Mouse (Mus musculus) lung, postnatal 0 days (tissue): ENCODE data around the gene Gna13. TPM values are rescaled to one million over a fixed set of nuclear protein-coding genes. Genes with fewer than 3 reads are reported as not detected.
A peak's percentile ranks its signal among the peaks of the same experiment; 100 is the strongest.

Experiments
- ATAC-seq: fragments of 200-750 bp; cut with Nextera tagmentation; 2 replicates; pipeline ENCODE4 v1.8.0; 2017; ENCODE audit warnings: moderate library complexity
- DNase-seq: peaks from one replicate; pipeline ENCODE4 v3.0.0-alpha.2; 2016; ENCODE audit warnings: low spot score
- H3K27ac ChIP-seq: fragments of 300-500 bp; sonication (generic); 2 replicates; pipeline ENCODE4 v1.5.1; 2014; ENCODE audit warnings: antibody characterized with exemption, mild to moderate bottlenecking, low read length, mixed read lengths
- H3K27me3 ChIP-seq: fragments of 300-500 bp; sonication (generic); replicated peaks from 2 replicates; pipeline ENCODE4 v1.6.1; 2014; ENCODE audit warnings: low read length, mixed read lengths; ENCODE audit not compliant: insufficient read depth
- H3K36me3 ChIP-seq: fragments of 300-500 bp; sonication (generic); 2 replicates; pipeline ENCODE4 v1.6.1; 2014; ENCODE audit warnings: low read length, mixed read lengths; ENCODE audit not compliant: insufficient read depth
- H3K4me1 ChIP-seq: fragments of 300-500 bp; sonication (generic); 2 replicates; pipeline ENCODE4 v1.6.1; 2014; ENCODE audit warnings: antibody characterized with exemption, low read depth, low read length, mixed read lengths; ENCODE audit not compliant: insufficient read depth
- H3K4me2 ChIP-seq: fragments of 300-500 bp; sonication (generic); replicated peaks from 2 replicates; pipeline ENCODE4 v1.6.1; 2014; ENCODE audit warnings: low read depth, mild to moderate bottlenecking, low read length, moderate library complexity, mixed read lengths
- H3K4me3 ChIP-seq: fragments of 300-500 bp; sonication (generic); 2 replicates; pipeline ENCODE4 v1.5.1; 2014; ENCODE audit warnings: low read depth, low read length
- H3K9ac ChIP-seq: fragments of 300-500 bp; sonication (generic); replicated peaks from 2 replicates; pipeline ENCODE4 v1.6.1; 2014; ENCODE audit warnings: low read depth, mild to moderate bottlenecking
- H3K9me3 ChIP-seq: fragments of 300-500 bp; sonication (generic); 2 replicates; pipeline ENCODE4 v1.6.1; 2016; ENCODE audit warnings: low read length, mixed read lengths
- CTCF ChIP-seq: IDR thresholded peaks from 2 replicates; pipeline ENCODE4 v1.5.1; 2016; ENCODE audit warnings: antibody characterized with exemption, mild to moderate bottlenecking
- EP300 ChIP-seq: IDR thresholded peaks from 2 replicates; pipeline ENCODE4 v1.6.1; 2016; ENCODE audit warnings: antibody characterized with exemption, mild to moderate bottlenecking, control low read depth
- WGBS: fragments of 180-500 bp; shearing (Covaris S2); extraction: QIAGEN DNeasy Blood & Tissue Kit; methylation state at CpG from one replicate; pipeline ENCODE4 v1.1.7; 2014; 5-methylcytosine and 5-hydroxymethylcytosine counted together
- polyA plus RNA-seq: library from polyadenylated mRNA; unstranded; fragments of >200 nt; fragmentation: Nextera tagmentation; extraction: Ambion mirVana; gene quantifications from 2 replicates; pipeline ENCODE4 v1.2.1, GENCODE M21; 2015

Gna13 gene
- polyA plus RNA-seq, 1 experiment from 2014 or later, result 69.7 TPM

GRCm38 (mm10) chr11:109440641-109441040, 78.0 kb downstream of the Gna13 start:
- no peak for DNase-seq
- no peak for ATAC-seq
- Histone ChIP-seq H3K4me3 (peak overlapping the region; percentile 55), H3K9ac (no peak overlapping the region), H3K4me2 (peak overlapping the region; percentile 85), H3K9me3 (no peaks in the 10 kb centered on the region), H3K36me3 (no peaks in the 10 kb centered on the region), H3K27me3 (no peaks in the 10 kb centered on the region), H3K4me1 (no peaks in the 10 kb centered on the region), H3K27ac (no peak overlapping the region)
- 65% methylated on average over 4 of the region's 4 CpGs for WGBS
- TF ChIP-seq CTCF (no peak), EP300 (no peak)

- H3K27me3 ChIP-seq, result no peaks in the 10 kb centered on the region
- DNase-seq, result peak; percentile 63
- no peak overlapping the region for H3K9ac ChIP-seq
- H3K9me3 ChIP-seq, result no peaks in the 10 kb centered on the region
- no peak overlapping the region for H3K4me2 ChIP-seq
- H3K27ac ChIP-seq, result no peak overlapping the region
- no peaks in the 10 kb centered on the region for H3K4me1 ChIP-seq
- TF ChIP-seq EP300 (no peak), CTCF (peak; percentile 85)
- no peak overlapping the region for H3K4me3 ChIP-seq
- H3K36me3 ChIP-seq, result no peaks in the 10 kb centered on the region
- WGBS, result 62% methylated on average over 3 of the region's 3 CpGs
- no peak for ATAC-seq
Measured at GRCm38 (mm10) chr11:109441119-109441518, 78.5 kb downstream of the Gna13 start.

- H3K27ac ChIP-seq, result no peak overlapping the region
- DNase-seq (no peak), ATAC-seq (no peak)
- H3K4me1 ChIP-seq, result no peaks in the 10 kb centered on the region
- no peak overlapping the region for H3K4me2 ChIP-seq
- H3K9ac ChIP-seq, result no peak overlapping the region
- H3K27me3 ChIP-seq, result no peaks in the 10 kb centered on the region
- TF ChIP-seq CTCF (no peak), EP300 (no peak)
- WGBS, result 47% methylated on average over 5 of the region's 5 CpGs
- no peak overlapping the region for H3K4me3 ChIP-seq
- no peaks in the 10 kb centered on the region for H3K9me3 ChIP-seq
- no peaks in the 10 kb centered on the region for H3K36me3 ChIP-seq
Measured at GRCm38 (mm10) chr11:109442166-109442730, 79.6 kb downstream of the Gna13 start.

GRCm38 (mm10) chr11:109443468-109444263, 81.0 kb downstream of the Gna13 start:
- no peaks in the 10 kb centered on the region for H3K36me3 ChIP-seq
- H3K27me3 ChIP-seq, result no peaks in the 10 kb centered on the region
- H3K9me3 ChIP-seq, result no peaks in the 10 kb centered on the region
- no peak overlapping the region for H3K4me2 ChIP-seq
- no peak for DNase-seq
- no peak overlapping the region for H3K9ac ChIP-seq
- 92% methylated on average over 8 of the region's 8 CpGs for WGBS
- H3K4me3 ChIP-seq, result no peak overlapping the region
- no peaks in the 10 kb centered on the region for H3K4me1 ChIP-seq
- no peak for ATAC-seq
- no peak overlapping the region for H3K27ac ChIP-seq
- TF ChIP-seq EP300 (no peak), CTCF (peak; percentile 34)

- WGBS, result 52% methylated on average over 7 of the region's 7 CpGs
- peak; percentile 33 for DNase-seq
Measured at GRCm38 (mm10) chr11:109444600-109444999, 82.0 kb downstream of the Gna13 start.

GRCm38 (mm10) chr11:109445438-109446035, 82.9 kb downstream of the Gna13 start:
- no peaks in the 10 kb centered on the region for H3K4me1 ChIP-seq
- H3K27ac ChIP-seq, result no peak overlapping the region
- no peak overlapping the region for H3K9ac ChIP-seq
- peak; percentile 85 for TF ChIP-seq CTCF
- TF ChIP-seq EP300, result no peak
- no peaks in the 10 kb centered on the region for H3K9me3 ChIP-seq
- DNase-seq (peak; percentile 72), ATAC-seq (peak; percentile 61)
- no peaks in the 10 kb centered on the region for H3K27me3 ChIP-seq
- 30% methylated on average over 13 of the region's 13 CpGs for WGBS
- no peak overlapping the region for H3K4me3 ChIP-seq
- H3K36me3 ChIP-seq, result no peaks in the 10 kb centered on the region
- no peak overlapping the region for H3K4me2 ChIP-seq

More at GRCm38 (mm10) chr11:109444600-109444999, 82.0 kb downstream of the Gna13 start:
- H3K36me3 ChIP-seq, result no peaks in the 10 kb centered on the region
- no peak overlapping the region for H3K4me2 ChIP-seq
- no peak overlapping the region for H3K4me3 ChIP-seq
- TF ChIP-seq CTCF (peak; percentile 73), EP300 (no peak)
- no peak overlapping the region for H3K27ac ChIP-seq
- no peak for ATAC-seq
- H3K9ac ChIP-seq, result no peak overlapping the region
- no peaks in the 10 kb centered on the region for H3K27me3 ChIP-seq
- no peaks in the 10 kb centered on the region for H3K4me1 ChIP-seq
- no peaks in the 10 kb centered on the region for H3K9me3 ChIP-seq

Other genes with a start within 250 kb of the Gna13 start
- gene E030025P04Rik, start 218.5 kb upstream of the Gna13 start, polyA plus RNA-seq, result 0.57 and 0.80 TPM in 2 replicates
- 3.0 TPM in 2 replicates for gene Rgs9, start 64.7 kb upstream of the Gna13 start, polyA plus RNA-seq
- gene 9930022D16Rik, start 51.1 kb downstream of the Gna13 start, polyA plus RNA-seq, result 0.07 TPM in 1 of 2 replicates, not detected in the other
- 23.6 and 28.8 TPM in 2 replicates for gene Amz2, start 63.1 kb downstream of the Gna13 start, polyA plus RNA-seq
- gene Arsg, start 110.5 kb downstream of the Gna13 start, polyA plus RNA-seq, result 6.6 and 7.1 TPM in 2 replicates
- 1.8 and 2.3 TPM in 2 replicates for gene Slc16a6, start 110.8 kb downstream of the Gna13 start, polyA plus RNA-seq
- 51.4 and 65.1 TPM in 2 replicates for gene Wipi1, start 249.1 kb downstream of the Gna13 start, polyA plus RNA-seq